Mouse (Mus musculus): ENCODE data around the gene Rreb1.

The Rreb1 gene

DNA sequence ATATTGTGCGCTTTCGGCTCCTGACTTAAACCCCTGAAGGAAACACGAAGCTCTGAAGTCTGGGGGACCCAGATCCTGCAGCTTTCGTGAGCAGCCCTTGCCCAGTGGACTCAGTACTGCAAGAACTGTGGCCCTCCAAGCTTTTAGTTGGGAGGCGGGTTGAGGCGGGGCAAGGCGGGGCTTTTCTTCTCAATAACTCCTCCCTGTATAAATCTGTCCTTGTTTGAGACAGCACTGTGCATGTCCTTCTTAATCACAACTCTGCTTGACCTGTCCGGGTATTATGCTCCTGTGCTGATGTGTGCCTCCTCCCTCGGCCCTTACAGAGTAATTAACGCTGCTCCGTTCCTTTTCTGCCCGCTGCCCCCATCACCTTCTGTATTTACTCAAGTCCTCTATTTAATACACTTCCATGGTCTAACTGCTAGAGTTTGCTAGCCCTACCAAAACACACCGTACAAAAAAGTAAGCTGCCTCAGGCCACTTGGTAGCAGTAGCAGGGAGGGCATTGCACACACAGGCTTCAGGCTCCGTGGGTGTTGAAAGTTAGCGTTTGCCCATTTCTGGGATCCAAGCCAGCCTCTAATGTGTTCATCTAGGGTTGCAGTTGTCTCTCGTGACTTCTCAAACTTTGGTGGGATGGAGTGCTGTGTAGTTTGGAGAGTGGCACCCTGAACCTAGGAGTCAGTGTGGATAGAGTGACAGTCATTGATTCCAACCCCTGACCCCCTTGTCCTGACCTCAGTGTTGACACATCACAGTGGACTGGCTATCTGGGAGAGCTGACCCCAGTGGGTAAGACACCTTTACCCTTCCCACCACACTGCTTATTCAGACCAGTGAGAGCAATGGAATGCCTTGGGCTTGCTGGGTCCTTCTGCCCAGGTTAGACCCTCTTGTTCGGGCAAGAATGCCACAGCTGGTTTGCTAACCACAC is 164.0 kb downstream of the Rreb1 start:
- no peak for DNase-seq (ENCODE audit: extremely low spot score, low spot score)

DNA sequence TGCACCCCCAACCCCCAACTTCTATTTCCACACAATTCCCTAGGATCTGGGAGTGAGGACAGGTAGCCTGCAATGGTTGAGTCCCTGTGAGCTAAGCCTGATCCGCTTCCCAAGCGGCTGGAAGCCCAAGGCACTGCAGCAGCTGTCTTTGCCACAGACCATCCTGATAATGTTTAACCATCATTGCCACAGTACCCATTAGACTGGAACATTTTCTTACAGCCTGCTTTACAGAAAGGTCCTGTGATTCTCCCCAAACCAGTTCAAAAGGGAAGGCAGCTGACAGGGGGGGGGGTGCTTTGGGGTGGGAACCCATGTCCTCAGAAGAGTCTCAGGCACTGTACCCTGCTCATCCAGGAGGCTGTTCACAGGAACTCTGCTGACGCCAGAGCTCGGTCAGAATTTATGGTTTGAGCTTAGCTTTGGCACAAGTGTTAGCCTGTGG is 164.7 kb downstream of the Rreb1 start:
- no peak for DNase-seq (ENCODE audit: extremely low spot score, low spot score)

DNA sequence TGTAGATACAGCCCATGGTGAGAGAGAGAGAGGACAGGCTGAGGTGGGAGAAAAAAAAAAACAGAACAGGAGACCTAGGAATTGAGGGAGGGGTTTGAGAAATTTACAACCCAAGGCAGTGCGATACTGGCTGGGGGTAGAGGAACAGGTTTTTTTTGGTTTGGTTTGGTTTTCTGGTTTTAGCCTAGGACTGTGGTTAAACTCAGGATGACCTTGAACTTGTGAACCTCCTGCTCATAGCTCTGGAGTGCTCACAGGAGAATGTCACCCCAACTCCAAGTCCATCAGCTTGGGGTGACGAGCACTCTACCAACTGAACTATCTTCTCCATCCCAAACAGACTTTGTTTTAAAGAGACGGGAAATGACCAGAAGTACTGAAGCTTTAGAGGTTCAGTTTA is 165.3 kb downstream of the Rreb1 start:
- DNase-seq (ENCODE audit: extremely low spot score, low spot score), result no peak

DNA sequence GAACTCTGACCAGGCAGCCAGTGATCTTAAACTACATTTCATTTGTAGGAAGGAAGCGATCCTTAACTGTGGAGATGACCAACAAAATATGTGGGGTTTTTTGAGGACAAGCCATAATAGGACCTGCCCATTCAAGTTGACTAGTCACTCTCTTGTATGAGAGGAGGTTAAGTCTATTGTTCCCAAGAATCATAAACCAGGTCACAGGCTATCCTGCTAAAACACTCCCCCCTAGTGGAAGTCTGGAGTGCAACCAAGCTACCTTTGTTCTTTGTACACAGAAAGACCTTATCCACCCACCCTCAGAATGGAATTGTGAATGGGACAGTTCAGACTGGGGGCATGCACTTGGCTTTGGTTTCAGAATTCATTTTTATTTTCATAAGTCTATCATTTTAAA is 166.1 kb downstream of the Rreb1 start:
- no peak for DNase-seq (ENCODE audit: extremely low spot score, low spot score)

DNA sequence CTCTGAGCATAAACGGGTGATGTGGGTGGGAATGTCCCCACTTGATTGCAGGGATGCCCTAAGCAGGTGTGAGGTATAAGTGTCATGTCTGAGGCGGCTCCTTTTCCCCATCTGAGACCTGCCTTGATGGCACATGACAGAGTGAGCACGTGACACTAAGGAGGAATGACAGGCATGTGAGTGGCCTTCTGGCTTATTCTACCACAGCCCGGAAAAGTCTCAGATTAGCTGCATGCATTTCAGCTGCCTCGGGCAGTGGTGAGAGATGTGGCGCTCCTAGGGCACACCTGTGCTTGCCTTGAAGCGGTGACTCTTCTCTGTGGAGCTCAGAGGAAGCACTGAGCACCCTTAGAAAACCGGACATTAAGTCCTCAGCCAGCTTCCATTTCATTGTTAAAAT is 167.2 kb downstream of the Rreb1 start:
- DNase-seq (ENCODE audit: extremely low spot score, low spot score), result no peak

DNA sequence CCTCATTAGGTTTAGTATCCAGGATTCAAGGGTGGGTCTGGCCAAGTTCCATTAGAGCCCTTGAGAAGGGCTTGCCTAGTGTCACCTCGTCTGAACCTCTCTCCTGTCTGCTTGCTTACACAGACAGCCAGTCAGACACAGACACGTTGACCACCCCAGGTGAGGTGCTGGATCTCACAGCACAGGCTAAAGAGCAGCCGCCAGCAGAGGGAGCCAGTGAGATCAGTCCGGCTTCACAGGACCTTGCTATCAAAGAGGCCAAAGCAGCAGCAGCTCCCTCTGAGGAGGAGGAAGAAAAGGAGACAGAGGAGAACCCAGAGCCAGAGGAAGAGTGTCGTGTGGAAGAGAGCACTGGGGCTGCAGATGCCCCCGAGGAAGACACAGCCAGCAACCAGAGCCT is 168.5 kb downstream of the Rreb1 start:
- DNase-seq (ENCODE audit: extremely low spot score, low spot score), result peak; percentile 87

DNA sequence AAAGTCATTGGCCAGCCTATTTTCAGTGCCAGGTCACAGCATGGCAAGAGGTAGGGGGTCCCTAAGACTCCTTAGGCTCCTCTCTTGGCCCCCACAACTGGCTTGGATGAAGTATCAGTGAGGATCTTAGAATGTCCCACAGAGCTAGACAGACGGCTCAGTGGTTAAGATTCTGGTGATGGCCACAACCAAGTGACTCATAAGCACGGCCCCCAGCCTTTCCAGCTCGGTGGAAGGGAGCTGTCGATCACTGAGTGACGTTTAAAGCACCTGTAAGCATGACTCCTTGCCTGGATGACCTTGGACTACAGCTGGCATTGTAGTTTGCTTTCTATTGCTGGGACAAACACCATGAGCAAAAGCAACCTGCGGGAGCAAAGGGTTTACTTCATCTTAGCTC is 174.8 kb downstream of the Rreb1 start:
- DNase-seq (ENCODE audit: extremely low spot score, low spot score), result no peak

DNA sequence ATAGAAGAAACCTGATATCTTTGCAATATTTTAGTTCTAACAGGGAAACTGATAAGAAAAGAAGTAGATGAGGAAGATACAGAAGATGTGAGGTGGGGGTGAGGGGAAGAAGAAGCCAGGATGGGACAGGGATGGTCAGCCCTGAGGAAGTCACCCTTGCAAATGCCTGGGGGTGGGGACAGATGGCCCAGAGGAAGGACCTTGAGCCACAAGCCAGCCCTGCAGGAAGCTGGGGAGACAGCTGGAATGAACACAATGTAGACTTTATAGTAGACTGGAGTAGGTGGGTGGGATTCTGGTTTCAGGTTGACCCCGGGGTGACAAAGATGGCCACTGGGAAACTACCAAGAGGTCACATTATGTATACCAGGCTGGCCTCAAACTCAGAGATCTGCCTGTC is 176.1 kb downstream of the Rreb1 start:
- DNase-seq (ENCODE audit: extremely low spot score, low spot score), result no peak

DNA sequence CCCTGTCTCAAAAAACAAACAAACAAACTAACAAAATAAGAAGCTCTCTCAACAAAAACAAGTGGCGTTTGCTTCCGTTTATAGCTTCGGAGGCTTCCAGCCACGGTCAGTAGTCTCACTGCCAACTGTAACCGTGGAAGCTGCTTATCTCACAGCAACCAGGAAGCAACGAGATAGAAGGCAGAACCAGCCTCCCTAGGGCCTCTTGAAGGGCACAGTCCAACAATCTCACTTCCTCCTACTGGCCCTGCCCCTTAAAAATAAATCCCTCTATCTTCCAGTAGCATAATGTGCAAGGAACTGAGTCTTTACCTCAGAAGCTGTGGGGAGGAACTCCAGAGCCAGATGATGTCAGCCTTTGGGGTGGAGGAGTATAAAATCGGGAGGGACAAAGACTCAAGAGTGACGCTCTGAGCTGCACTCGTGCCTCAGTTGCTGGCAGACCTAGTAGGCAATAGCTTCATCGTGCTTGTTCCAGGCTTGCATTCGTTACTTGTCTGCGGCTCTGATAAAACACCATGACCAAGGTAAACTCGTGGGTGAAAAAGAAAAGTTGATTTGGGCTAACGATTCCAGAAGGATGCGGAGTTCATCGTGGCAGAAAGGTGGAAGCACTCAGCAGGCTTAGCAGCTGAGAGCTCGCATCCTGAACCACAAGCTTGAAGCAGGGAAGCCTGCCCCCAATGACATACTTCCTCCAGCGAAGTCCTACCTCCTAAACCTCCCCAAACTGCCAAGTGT is 180.5 kb downstream of the Rreb1 start:
- DNase-seq (ENCODE audit: extremely low spot score, low spot score), result no peak

DNA sequence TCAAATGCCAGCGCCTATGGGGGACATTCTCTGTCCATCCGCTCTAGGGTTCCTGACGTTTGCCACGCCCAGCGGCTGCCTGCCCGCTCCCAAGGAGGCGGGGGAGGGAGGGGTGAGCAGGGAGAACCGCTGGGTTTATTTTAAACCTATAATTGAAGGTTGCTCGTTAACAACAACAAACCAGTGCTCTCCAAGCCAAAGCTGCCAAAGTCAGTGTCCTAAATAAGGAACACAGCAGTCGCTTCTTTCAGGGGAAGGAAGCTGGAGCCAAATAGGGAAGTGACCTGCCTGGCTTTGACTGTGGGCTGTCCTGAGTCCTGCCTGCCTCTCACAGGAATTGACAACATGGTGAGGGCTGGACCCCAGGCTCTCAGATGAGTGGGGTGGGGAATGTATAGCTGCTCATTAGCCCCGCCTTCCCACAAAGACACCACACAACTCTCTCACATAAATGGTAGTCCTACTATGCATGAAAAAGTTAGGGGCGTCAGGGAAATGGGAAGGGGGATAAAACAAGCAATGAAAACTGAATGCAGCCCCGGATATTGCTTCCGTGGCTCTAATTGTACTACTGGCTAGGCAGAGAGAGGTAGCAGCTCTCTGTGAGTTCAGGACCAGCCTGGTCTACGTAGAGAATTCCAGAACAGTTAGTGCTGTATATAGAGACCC is 181.2 kb downstream of the Rreb1 start:
- no peak for DNase-seq (ENCODE audit: extremely low spot score, low spot score)

DNA sequence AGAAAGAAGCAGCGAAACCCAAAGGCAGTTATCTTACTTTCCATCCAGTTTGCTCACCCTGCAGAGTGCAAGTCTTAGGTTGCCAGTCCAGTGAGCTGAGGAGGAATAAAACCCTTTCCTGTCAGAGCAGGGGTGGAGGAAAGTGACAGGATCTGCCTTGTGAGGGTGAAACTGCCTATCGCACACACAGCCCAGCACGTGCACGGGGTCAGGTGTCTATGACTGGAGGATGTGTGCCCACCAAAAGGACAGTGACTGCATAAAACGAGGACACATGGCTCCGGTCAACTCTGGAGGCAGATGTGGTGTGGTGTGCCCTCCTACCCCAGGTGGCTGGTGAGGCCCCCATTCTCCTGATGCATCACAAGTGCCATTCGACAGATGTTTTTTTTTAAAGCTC is 181.7 kb downstream of the Rreb1 start:
- no peak for DNase-seq (ENCODE audit: extremely low spot score, low spot score)

DNA sequence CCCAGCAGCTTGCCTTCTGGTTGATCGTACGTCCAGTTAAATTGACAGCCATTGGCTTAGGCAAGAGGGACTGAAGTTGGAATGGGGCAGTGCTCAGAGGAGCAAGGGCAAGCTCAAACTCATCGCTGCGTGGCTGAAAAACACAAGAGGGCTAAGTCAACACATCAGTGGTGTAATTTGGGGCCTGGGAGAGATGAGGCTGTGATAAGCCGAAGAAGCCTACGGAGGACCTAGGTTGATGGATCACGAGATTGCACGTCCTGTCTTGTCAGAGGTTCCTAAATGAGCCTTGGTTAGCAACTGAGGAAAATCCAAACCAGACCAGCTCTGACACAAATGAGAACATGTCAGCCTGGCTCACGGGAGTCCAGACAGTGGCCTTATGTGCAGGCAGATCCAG is 184.3 kb downstream of the Rreb1 start:
- DNase-seq (ENCODE audit: extremely low spot score, low spot score), result no peak

DNA sequence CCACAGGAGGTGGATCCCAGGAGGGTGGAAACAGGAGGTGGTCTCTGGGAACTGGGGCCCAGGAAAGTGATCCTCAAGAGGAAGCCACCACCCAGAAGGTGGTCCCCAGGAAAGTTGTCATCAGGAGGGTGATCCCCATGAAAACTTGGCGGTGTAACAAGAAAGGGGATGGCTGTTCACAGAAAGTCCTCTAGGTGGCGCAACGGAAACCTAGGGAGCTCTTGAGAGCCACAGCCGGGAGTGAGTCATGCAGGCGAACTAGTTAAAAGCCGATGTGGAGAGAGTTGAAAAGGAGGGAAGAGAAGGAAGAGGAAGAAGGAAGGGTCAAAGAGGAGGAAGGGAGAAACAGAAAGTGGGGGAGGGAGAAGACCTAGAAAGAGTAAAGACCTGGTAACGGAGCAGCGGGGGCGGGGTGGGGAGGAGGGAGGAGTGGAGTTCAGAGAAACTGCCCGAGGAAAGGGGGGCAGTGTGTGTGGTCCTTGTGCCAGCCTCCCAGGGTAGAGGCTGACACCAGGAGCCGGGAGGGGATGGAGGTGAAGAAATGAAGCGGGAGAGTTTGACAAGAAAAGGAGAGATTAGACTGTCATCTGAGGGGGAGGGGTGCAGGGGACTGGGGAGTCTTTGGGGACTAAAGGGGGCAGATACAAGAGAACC is 185.3 kb downstream of the Rreb1 start:
- peak; percentile 79 for DNase-seq (ENCODE audit: extremely low spot score, low spot score)

DNA sequence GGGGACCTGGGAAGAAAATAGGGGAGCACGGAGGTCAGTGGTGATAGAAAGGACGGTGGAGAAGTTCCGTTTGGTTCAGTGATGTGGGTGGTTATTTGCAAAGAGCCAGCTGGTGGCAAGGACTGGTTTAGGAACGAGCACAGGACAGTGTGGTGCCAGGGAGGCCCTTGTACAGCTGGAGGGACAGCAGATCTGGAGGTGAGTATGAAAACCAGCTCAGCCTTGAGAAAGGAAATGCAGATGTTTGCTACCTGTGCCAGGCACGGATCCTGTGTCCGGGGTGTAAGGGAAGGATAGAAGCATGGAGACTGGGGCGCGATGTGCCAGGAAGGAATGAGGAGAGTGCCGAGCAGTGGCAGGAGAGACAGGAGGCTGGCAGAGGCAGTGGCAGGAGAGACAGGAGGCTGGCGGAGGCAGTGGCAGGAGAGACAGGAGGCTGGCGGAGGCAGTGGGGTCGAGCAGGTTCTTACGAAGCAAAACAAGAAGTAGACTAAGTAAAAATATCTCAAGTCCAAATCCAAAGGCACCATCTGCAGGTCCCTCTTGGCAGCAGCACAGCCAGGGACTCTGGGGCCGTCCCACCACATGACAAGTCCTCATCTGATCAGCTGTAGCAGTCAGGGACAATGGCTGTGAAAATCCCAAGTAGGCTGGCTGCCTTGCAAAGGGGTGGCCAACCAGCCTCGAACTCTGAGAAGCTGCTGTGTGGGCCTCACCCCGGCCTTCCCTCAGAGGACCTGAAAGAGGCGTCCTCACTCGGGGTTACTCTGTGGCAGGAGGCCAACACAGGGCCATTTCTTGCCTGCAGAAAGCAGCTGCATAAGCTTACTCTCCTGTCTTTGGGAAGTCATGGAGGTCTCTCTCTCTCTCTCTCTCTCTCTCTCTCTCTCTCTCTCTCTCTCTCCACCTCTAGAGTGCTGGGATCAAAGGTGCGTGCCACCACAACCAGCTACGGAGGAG is 186.2 kb downstream of the Rreb1 start:
- peak; percentile 26 for DNase-seq (ENCODE audit: extremely low spot score, low spot score)

DNA sequence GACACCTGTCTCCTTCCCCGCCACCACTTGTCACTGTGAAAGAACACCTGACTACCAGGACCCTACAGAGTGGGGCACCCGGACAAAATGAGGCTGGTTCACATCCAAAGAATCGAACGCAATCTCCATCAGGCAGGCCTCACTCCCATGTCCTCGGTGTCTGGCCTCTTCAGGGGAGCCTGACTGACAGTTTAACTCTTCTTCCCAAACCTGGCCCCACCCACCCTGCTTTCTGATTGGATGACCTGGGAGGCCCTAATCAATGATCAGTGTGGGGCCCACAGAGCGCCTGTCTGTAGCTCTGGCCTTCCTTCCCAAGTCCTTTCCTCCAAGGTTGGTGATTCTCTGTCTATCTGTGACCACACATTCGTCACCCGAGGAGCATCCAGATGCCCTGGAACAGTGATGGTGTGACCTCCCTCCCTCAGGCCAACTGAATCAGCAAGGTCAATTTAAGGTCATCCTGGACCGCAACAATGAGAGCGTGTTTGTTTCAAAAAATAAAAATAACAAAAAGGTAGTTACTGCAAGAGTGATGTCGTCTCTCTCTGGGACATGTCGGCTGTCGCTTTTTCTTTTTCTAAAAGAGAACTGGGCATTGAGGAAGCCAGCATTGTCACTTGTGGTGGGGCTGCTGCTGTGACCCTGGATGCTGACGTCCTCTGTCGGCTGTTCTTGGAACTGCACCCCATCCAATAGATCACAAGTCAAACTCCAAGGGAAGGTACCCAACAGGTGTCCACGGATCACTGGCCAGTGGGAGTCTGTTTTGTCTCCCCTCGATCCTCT is 187.1 kb downstream of the Rreb1 start:
- peak; percentile 52 for DNase-seq (ENCODE audit: extremely low spot score, low spot score)

DNA sequence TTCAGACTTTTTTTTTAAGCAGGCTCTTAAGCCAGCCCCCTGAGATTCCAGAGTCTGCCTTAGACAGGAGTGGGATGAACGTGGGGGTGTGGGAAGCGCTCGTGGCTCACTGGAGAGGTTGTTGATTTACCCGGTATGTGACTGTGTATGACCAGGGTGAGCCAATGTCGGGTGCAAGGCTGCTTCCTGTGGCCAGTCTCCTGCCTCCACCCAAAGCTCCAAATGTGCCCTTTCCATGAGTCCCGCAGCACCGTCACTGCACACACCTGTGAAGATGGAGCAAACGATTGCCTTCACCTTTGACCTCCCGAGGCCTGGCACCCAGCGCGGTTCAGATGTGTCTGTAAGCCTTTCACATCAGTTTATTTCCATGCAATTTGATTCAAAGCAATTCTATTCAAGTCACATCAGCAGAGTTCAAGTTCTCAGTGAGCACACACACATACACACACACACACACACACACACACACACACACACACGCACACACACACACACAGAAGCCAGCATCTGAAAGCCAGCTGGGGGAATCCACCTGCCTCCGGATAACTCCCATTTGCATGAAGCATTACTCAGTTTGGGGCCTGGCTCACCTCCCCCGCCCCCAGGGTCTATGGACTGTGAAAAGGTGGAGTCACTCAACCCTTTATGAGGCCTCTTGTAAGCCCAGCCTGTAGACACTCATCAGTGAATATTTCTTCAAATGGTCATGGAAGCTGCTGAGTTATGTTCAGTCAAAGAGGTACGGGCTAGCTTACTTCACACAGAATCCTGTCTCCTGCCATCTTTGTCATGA is 188.3 kb downstream of the Rreb1 start:
- DNase-seq (ENCODE audit: extremely low spot score, low spot score), result peak; percentile 28

DNA sequence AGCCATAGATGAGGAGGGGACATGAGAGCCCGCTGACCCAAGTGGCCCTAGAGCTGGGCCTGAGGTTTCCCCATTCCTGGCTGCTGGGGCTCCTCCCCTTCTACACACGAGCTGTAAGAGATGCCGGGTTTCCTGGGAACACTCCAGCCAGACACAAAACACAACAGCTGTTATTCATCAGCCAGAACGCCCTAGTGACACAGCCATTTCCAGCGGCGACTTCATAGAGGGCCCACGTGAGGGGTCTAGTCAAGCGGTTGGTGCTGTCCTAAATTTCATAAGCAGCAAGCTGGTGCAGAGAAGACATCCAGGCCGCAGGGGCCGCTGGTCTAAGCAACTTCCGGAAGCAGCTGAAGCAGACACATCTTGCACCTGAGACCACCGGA is 188.8 kb downstream of the Rreb1 start:
- peak; percentile 49 for DNase-seq (ENCODE audit: extremely low spot score, low spot score)

DNA sequence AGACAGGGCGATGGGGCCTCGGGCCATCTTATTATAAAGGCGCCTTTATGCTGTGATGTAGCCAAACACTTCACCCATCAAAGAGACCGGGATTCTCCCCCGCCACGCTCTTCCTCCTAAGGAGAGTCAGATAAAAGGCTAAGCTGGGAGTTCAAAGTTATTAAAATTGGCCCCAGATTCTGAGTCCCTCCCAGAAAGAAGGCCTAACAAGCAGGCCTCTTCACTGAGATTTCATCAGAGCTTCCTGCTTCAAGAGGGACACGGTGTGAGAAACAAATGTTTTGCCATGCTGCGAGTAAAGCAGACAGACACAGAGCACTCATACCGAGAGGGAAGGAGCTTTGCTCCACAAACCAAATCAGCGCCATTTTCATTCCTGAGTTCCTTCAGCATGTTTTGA is 189.4 kb downstream of the Rreb1 start:
- DNase-seq (ENCODE audit: extremely low spot score, low spot score), result no peak

DNA sequence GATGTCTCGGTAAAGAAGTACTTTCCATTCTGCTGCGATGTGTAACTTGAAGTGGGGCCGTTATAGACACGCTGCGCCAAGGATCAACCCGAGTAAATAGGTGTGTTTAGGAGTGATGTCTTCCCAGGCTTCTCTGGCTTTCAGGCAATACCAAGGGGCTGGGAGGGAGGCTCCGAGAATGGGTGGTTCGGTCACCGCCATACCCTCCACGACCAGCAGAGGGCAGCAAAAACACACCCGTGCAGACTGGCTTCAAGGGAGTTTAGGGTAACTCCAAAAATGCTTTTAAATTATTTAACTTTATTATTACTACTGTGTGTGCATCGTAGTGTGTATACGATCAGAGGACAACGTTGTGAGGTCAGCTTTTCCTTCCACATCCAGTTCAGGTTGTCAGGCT is 191.1 kb downstream of the Rreb1 start:
- peak; percentile 93 for DNase-seq (ENCODE audit: extremely low spot score, low spot score)
